Comparison of ENCODE assay signal across 21 mouse cellular contexts in the genomic region with DNA sequence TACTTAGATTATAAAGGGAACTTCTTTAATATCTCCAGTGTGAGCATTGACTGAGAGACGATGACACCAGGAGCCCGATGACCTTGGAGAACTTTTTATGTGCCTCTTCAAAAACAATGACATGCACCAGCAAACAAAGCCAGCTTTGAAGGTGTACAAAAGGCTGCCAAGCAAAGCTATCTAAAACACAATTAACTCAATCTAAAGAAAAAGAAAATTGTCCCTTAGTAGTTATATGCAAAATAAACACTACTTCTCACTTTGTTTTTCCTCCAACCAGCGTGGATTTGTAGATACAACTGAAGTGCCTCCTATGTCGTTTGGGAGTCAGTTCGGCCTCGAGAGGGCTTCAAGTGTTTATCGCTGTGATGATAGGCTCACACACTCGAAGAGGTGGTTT.
A peak's percentile ranks its signal among the peaks of the same experiment; 100 is the strongest.
DNase-seq lines count a peak whose midpoint lies in the region; TF ChIP-seq lines count a peak whose summit lies in the region.
"Had no signal": no experiment of that assay in that cellular context is flagged by ENCODE, and none has a peak within 500 bp of the region (broad histone marks: within the 10 kb centered on the region; RNA-seq: fewer than 3 reads in every experiment).

No protein-coding gene starts in this region.

- H3K4me3 ChIP-seq in kidney, adult 2 months (ENCODE audit: insufficient read depth, low read depth, low read length), result no peak overlapping the region

- DNase-seq in ES-CJ7 (ENCODE audit: low read depth, low spot score), result peak; percentile 44
- peak; percentile 16 for DNase-seq in R1 (ENCODE audit: low read depth, low spot score)
- DNase-seq in ZHBTc4 (ENCODE audit: low read depth, low spot score), result peak; percentile 51
- DNase-seq in gastrocnemius, postnatal 25 days, result no peak
- no peak for DNase-seq in neural tube, embryonic 10.5 days (ENCODE audit: extremely low spot score, low spot score)
- DNase-seq in kidney, adult 2 months, result no peak
- DNase-seq: adrenal gland, adult 2 months; adrenal gland, adult 8-10 months; adrenal gland, postnatal 10 days; adrenal gland, postnatal 14 days; adrenal gland, postnatal 25 days; adrenal gland, postnatal 36 days; B cell, adult 2 months; cerebellum, adult 11 months; cerebellum, adult 11-12 months; cerebellum, adult 18-20 months; cerebellum, adult 2 months; cerebellum, adult 8-10 months; cerebellum, adult 9-10 months had no signal

- 0 out of 2 replicates have a peak, but pooled peaks cover 2% of the 10 kb centered on the region for H3K4me1 ChIP-seq in kidney, adult 2 months (ENCODE audit: control insufficient read depth, insufficient read depth, low read length)

- no peaks in the 10 kb centered on the region for H3K36me3 ChIP-seq in kidney, adult 2 months (ENCODE audit: control insufficient read depth, insufficient read depth, low read length)
- H3K36me3 ChIP-seq: G1E had no signal

- TF ChIP-seq POLR2A in kidney, adult 2 months (IDR thresholded peaks at IDR 0.05; ENCODE audit: low read depth, low read length), result no peak

- TF ChIP-seq CTCF in kidney, adult 2 months (conservative IDR thresholded peaks at IDR 0.05; ENCODE audit: insufficient read depth, insufficient read length, low read depth, low read length), result no peak

- H3K27me3 ChIP-seq in kidney, adult 2 months (replicated peaks; ENCODE audit: control insufficient read depth, insufficient read depth, low read length), result no peaks in the 10 kb centered on the region; the same call in 1 of the 2 replicates
- H3K27me3 ChIP-seq: CH12.LX had no signal

- no peak overlapping the region for H3K27ac ChIP-seq in kidney, adult 2 months (ENCODE audit: insufficient read depth, low read depth, low read length)

- 53% methylated on average over 8 of the region's 8 CpGs for WGBS in kidney, adult 2 months

Comparison
In these comparisons a context has a peak if more than half of its experiments do, and no peak if none do; other contexts are left out.
1. DNase-seq: peak in ES-CJ7 (single experiment), R1 (single experiment) and ZHBTc4 (single experiment); none in gastrocnemius, postnatal 25 days (single experiment), neural tube, embryonic 10.5 days (single experiment) and kidney, adult 2 months (single experiment).